ENCODE assay signal across 19 mouse cellular contexts in the genomic region with DNA sequence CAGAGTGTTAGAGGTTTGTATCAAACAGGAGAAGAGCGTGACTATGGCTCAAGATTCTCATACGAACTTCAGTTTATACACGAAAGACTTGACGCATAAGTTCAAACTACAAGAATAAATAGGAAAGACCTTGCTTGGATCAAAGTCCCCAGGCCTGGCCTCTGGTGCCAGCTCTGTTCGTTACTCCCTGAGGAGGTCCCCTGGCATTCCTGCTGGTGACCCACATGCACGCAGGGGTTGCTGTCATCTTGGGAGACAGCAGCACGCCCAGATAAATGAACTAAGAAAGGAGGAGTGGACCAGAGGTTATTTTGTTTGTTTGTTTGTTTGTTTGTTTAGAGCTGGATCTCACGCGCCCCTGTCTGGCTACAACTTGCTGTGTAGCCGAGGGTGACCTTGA. TPM values are rescaled to one million over a fixed set of nuclear protein-coding genes. Genes with fewer than 3 reads are reported as not detected.
"Had no signal": no experiment of that assay in that cellular context is flagged by ENCODE, and none has a peak within 500 bp of the region (broad histone marks: within the 10 kb centered on the region; RNA-seq: fewer than 3 reads in every experiment).

No protein-coding gene starts in this region.

- H3K4me3 ChIP-seq: lung, embryonic 15.5 days; midbrain, embryonic 13.5 days; midbrain, embryonic 15.5 days; neural tube, embryonic 12.5 days; stomach, embryonic 15.5 days had no signal

- H3K27ac ChIP-seq: lung, embryonic 15.5 days; macrophage; midbrain, embryonic 13.5 days; midbrain, embryonic 15.5 days; neural tube, embryonic 12.5 days; stomach, embryonic 15.5 days; stomach, postnatal 0 days had no signal

- H3K4me1 ChIP-seq: lung, embryonic 15.5 days; megakaryocyte, embryonic 14.5 days; midbrain, embryonic 13.5 days; neural tube, embryonic 12.5 days; stomach, embryonic 15.5 days had no signal

- DNase-seq: liver, postnatal 0 days; lung, adult 2 months; lung, postnatal 14 days; lung, postnatal 36 days; right cerebral cortex, postnatal 14 days; thymus, adult 2 months; thymus, postnatal 25 days; thymus, postnatal 4 days had no signal

- ATAC-seq: liver, postnatal 0 days; lung, postnatal 0 days; midbrain, embryonic 13.5 days; midbrain, embryonic 15.5 days had no signal

RNA-seq across cellular contexts. Expression of gene Pxdn, which starts 48.8 kb away (rescaled TPM):
- total RNA-seq: monocyte, adult 5-6 weeks; neutrophil, adult 5-6 weeks had no signal
- polyA plus RNA-seq: macrophage had no signal
